Mouse (Mus musculus) kidney, adult 18-20 months (tissue): ENCODE measurements around the gene Ostm1.

Source experiments
- DNase-seq: peaks from one replicate; pipeline ENCODE4 v3.0.0; 2021

Gene Ostm1

DNA sequence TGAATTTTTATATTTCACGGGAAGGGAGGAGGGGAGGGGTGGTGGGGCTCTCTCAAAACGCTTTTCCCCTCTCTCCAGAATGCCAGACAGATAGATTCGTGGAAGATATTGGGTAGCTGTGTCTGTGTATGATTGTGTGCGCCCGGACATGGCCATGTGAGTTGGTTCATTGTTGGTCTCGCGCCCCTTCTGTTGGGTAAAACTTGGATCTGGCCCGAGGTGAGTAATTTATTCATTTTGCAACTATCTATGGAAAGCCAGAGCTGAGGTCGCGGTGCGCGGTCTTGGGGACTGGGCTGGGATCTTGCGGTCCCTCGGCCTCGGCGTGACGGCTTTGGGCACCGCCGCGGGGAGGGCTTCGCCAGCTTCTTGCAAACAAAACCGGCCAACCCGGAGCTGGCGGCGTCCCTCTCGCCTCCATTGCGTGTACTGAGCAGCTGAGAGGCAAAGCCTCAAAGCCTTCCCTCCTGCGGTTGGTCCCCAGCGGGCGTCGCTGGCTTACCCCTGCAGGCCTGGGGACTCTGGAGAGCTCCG lies 347 bp downstream of the Ostm1 start:
- DNase-seq: no peak

DNA sequence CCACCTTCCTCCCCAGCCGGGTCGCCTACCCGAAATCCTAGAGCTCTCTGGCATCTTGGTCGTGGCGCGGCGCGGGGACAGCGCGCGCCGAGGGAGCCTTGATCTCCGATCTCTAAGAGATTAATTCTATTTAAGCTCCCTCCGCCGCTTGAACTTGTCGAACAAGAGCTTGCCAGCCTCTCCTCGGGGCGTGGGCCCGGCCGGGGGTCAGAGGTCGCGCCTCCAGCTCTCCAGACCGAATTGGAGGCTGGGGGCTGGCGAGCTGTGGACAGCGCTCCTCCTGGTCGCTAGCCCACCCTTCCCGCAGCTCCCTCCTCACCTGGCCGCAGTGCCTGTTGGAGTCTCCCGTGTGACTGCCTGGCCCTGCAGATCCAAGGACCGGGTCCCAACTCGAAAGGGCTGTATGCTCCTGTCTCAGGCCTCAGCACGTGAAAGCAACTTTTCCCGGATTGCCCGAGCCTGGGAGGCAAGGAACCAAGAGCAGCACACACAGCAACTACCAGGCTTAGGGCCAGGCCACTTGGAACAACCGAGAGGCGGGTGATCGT lies 888 bp downstream of the Ostm1 start:
- DNase-seq: no peak

DNA sequence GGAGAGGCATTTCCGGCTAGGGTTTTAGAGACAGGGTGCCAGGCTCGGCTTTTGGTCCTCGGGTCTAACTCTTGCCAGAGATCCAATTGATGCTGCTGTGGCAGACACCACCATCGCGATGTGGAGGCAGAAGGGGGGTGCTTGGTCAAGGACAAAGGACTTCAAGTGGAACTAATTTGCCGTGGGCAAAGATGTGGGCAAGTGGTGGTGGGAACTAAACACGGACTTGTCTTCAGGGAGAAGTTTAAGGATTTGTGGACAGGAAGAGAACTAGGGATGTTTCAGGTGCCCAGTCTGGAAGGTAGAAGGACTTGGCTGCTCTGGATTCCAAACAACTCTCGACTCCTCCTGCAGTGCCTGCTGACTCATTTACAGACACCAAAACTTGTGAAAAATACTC lies 1.5 kb downstream of the Ostm1 start:
- no peak for DNase-seq

DNA sequence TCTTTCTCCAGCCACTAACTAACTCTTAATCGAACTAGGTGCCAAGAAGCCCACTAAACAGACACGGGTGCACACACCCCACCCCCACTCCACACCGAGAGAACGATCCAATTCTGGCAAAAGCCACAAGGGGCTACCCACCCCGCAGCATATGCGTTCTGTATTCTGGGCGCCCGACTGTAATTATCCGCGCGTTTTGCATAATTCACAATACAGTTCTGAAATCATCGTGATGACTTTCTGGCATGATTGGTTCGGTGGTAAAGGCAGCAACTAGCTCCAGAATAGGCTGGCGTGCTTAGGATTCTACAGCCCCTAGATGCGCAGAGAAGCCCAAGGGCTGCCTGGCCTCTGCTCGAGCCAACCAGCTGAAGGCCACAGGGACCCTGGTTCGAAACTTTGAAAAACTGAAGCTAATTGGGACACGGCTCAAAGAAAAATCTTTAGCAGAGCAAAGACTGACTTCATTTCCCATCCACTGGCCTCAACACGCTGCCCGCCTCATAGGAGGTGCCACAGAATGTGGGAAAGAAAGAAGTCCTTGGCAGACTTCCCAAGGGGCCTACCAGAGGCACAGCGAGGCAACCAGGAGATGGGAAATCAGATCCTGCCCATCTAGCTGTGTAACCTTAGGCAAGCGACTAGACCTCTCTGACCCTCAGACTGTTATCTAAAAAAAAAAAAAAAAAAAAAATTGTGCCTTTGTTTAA lies 2.1 kb downstream of the Ostm1 start:
- DNase-seq: no peak

DNA sequence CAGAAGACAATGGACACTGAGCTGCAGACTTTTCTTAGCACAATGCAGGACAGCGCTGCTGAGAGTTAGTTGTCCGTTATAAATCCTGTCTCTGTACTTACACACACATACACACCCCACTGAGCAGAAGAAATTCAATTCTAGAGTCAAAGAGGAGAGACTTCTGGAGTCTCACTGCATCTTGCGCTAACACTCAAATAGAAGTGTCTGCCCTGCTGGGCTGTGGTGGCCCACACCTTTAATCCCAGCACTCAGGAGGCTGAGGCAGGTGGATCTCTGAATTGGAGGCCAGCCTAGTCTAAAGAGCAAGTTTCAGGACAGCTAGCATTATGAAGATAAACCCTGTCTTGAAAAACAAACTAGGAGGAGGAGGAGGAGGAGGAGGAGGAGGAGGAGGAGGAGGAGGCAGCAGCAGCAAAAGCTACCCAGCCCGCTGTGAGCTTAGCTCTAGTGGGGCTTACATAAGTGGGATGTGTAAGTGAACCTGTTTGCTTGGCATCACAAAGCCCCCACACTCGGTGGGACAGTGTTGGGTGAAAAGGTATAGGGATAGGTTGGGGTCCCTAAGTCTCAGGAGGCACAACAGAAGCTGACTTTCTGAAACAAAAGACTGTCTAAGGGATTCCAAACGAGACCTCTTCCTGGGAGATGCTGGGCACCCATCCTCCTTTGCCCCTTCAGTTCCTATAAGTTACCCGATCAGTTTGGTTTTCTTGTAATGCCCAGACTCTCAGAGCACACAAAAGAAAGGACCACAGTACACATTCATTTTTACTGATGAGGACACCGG lies 4.5 kb downstream of the Ostm1 start:
- no peak for DNase-seq

DNA sequence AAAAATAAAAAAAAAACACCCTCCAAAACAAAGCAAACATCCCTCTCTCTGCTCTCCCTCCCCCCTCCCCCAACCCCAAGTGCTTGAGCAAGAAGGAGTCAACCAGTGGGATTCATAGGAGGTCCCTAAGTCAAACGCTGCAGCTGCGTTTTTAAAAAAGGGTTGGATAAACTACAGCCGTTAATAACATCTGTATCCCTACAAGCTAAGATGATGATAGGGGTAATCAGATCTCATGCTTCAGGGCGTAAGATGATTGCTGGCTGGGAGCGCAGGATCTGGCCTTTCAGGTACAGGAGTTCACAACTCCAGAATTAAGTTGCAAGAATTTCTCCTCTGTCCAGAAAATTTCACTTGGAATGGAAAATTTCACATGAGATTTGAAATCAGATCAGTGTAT lies 5.9 kb downstream of the Ostm1 start:
- DNase-seq: no peak

DNA sequence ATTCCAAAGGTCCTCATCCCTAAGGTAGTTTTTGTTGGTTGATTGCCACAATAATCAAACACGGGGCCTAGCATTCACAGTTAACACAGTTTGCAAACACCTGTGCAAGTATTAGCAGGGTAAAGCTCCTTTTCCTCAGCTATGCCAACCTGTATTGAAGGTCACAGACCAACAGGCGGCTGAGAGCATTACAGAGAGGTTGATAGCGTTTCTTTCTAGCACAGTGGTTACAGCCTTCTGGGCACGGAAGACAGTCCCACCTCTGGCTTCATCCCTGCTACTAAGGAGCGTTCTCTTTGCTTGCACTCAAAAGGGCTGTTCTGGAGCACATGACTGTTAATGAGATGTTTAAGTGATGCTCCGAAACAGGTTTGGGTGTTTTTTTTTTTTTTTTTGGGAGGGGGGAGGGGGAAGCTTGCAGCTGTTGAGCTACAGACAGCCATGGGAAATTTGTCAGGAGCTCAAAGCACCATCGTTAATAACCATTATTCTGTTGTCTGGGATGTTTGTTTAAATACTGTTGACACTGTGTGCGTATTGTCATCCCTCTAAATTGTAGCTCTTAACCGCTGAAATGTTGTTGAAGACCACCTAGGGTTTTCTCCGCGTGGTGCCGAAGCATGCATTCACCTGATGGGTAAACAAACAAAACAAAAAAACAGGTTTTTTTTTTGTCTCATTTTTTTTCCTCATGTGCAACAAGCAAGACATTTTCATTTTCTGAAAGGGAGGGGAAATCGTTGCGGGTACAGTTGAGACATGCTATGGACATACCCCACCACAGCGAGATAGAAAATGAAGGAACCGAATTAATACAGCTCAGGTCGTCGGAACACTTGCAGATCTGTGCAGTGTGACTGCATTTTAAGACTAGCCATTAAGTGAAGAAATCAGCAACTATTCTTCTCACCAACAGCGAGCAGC lies 6.9 kb downstream of the Ostm1 start:
- DNase-seq: no peak

DNA sequence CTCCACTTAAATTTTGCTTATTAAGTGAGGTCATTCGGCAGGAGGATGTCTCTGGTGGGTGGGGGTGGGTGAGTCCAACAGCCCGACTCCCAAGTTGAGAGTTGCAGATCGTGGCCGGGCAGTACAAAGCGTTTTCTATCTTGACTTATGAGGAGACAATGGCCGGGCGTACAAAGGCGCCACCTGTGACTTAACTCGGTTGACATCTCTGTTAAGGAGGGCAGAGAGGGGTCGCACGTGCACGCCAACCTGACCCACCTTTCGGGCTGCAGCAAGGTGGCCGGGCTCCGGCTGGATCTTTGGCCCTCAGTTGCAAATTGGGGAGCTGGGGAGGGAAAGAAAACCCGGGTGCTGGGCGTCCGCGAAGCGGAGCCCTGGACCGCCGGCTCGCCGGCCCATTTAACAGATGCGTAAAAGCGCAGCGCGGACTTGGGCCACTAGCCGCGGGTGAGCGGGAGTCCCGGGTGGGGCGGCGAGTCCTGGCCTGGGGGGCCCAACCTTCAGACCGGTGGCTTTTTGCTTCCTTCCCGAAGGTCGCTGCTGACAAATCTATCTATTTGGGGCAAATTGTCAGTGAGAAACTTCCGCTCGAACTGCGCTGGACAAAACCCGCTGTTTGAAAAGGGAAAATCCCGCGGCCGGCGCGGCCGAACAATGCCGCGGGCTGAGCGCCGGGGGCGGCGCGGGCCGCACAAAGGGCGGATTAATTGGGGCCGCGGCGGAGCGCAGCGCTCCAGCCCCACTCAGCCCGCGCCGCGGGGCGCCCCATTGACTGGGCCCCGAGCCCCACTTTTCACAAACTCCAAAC lies 7.8 kb downstream of the Ostm1 start:
- no peak for DNase-seq

DNA sequence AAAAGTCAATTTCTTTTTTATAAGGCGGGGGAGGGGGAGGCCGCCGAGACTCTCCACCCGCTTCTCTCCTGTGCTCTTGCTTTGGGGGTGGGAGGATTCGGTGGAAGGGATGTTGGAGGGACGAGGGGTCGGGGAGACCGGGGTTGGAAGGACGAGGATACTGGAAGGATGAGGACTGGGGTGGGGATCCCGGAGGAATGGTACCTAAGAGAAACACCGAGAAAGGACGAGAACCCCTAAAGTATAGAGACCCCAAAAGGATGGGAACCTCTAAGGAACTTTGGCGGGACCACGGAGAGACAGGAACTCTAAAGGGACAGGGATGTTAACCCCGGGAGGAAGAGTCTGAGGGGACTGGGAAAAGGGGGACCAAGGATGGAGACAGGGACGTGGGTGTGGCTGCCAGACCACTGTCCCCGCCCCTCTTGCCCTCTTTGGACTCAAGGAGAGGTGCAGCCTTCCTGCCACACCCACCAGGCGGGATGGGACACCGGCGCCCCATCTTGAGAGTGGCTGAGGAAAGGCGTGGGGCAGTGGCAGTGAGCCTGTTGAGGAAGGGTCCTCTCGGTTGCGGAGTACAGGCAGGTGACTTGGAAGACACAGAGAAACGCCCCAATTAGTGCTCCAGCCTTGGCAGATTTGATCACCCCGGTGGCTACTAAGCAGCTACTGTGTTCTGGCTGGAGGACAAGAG lies 8.5 kb downstream of the Ostm1 start:
- no peak for DNase-seq

DNA sequence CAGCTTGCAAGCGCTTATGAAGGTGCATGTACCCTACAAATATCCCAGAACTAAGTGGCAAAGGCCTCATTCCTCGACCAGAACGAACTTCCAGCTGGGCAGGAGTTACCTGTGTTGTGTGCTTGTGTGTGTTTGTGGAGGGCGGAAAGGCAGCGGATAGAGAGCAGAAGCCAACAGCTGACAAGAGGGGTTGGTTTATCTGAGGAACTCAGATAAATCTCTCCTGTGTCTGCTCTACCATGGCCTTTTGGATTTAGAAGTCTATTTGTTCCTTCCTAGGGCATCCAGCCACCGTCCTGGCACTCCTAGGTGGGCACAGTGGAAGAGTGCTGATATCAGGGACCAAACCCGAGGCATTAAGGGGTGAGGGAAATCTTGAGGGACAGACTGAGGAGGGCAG lies 9.6 kb downstream of the Ostm1 start:
- DNase-seq: no peak

DNA sequence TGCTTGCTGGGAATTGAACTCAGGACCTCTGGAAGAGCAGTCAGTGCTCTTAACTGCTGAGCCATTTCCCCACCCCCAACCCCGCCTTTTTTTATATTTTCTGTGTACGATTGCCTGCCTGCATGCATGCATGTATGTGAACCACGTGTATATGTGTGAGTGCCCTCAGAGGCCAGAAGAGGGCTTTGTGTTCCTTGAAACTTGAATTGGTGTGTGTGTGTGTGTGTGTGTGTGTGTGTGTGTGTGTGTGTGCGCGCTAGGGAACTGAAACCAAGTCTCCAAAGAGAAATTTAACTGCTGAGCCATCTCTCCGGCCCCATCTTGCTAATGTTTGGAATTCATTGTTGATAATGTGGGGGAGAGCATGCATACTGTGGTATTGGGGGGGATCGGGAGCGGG lies 15.0 kb downstream of the Ostm1 start:
- no peak for DNase-seq

DNA sequence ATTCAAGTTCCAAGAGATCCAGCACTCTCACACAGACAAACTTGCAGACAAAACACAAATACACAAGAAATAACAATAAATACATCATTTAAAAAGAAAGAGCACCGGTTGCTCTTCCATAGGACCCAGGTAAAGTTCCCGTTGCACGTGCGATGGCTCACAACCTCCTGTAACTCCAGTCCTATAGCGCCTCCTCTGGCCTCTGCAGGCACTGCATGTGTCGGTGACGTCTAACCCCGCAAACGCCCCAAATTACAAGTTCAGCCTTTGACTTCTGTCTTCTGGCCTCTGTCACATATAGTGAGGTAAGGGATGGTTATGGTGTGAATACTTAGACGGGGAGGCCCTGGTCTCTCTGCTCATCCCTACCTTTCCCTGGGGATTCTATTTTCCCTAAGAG lies 17.9 kb downstream of the Ostm1 start:
- DNase-seq: no peak

DNA sequence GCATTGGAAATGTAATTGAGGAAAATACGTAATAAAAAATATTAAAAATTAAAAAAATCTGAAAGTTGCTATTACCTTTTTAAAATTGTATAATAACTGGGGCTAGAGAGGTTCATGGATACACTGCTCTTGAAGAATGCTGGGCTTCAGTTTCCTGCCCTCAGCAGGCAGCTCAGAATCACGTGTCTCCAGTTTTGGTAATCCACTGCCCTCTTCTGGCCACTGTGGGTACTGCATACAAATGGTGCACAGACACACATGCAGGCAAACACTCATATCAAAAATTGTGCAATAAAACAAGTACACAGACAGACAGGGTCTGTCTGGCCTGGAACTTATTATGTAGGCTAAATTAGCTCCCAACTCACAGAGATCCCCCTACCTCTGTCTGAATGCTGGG lies 21.3 kb downstream of the Ostm1 start:
- no peak for DNase-seq

DNA sequence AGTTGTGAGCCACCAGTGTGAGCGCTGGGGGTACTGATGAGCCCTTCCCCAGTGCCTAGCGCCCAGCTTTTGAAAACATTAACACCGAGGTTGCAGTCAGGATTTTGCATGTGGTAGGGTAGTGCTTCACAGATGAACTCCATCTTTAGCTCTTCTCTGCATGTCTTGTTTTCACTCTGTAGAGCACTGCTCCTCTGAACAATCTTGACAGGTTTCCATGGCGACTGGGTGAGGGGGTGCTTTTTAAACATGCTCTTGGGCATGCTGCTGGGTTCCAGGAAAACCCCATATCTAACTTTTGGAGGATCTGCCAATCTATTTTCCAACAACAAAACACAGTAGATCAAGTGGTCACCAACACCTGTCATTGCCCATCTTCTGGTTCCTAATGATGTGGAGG lies 23.1 kb downstream of the Ostm1 start:
- no peak for DNase-seq

DNA sequence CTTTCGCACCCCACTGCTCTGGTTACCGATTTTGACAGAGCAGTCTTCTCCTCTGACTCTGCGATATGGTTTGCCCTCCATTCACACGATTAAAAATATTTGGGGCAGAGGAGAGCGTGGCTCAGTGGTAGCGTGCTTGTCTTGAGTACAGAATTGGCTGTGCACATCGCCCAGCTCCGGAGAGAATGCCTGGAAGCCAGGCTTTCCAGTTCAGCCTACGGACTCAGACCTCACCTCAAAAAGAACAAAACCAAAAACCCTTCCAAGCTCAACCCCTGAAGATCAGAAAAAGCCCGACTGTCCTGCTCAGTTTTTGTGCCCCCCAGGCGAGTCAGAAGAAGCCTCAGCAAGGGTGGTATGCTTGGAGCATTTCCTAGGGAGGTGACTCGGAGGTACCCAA lies 29.5 kb downstream of the Ostm1 start:
- DNase-seq: no peak

DNA sequence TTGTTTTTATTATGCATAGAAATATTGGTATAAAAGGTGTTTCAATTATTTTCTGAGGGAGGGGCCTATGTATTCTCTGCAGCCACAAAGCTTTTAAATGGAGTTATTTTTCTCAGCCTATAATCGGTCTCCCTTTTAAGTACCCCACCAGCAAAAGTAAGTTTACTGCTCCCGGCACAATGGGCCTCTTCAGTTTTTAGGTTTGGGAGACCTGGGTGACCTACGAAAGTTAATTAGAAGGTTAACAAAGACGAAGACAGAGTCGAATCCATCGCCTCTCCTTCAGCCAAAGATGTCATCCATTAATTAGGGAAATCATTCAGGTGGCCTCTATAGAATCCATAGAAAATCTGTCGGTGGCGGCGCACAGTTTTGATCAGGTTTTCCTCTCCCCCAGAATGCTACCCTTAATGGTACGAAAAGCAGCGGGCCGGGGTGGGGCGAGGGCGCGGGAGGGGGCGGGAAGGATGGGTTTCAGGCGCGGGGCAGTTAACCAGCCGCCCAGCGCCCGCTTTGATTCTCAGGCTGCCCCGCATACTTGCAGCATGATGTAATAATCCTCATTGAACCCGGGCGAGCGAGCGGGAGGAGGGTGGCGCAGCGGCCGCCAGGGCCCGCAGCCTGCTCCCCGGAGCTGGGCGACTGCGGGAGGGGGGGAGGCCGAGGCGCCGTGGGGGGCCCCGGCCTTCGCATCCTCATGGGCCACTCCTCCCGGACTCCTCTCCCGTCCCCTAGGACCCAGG lies 30.2 kb downstream of the Ostm1 start:
- peak; percentile 11 for DNase-seq

DNA sequence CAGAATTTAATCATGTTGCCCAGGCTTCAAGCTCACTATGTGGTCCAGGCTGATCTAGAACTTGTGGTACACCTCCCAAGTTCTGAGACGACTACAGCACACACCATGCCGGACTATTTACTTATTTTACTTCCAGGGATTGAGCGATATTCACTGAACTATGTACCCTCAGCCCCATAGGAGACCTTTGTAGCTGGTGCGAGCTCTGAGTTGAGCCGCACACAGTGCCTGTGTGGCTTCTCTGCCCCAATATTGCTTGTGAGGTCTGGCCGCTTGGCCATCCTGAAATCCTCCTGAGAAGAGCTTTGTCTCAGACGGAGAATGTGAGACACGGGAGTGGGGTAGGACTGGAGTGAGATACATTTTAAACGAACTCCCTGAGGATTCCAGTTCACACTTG lies 31.1 kb downstream of the Ostm1 start:
- no peak for DNase-seq

DNA sequence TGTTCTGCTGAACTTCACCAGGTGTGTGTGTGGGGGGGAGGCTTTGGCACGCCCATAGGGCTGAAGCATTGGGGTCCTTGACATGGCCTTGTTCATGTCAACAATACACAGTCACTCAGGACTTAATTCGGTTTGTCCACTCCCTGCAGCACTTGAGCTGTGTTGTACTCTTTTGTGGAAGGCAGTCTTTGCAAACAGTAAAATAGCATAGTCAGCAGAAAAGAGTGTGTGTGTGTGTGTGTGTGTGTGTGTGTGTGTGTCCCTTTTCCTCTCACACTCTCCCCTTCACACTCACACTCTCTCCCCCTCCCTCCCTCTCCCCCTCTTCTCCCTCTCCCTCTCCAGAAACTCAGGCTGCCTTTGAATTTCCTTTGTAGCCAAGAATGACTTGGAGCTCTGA lies 34.7 kb downstream of the Ostm1 start:
- DNase-seq: no peak

DNA sequence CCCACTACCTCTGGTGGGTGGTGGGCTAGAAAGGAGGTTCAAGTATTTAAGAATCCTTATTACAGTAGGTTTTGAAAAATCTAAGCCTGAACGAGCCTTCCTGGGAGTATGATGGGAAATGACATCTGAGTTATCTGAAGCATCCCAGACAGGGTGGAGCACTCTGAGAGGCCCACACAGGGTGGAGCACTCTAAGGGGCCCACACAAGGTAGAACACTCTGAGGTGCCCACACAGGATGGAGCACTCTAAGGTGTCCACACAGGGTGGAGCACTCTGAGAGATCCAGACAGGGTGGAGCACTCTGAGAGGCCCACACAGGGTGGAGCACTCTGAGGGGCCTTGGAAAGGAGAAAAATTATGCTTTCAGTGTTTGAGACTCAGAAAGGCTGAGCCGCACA lies 42.3 kb downstream of the Ostm1 start:
- DNase-seq: no peak

DNA sequence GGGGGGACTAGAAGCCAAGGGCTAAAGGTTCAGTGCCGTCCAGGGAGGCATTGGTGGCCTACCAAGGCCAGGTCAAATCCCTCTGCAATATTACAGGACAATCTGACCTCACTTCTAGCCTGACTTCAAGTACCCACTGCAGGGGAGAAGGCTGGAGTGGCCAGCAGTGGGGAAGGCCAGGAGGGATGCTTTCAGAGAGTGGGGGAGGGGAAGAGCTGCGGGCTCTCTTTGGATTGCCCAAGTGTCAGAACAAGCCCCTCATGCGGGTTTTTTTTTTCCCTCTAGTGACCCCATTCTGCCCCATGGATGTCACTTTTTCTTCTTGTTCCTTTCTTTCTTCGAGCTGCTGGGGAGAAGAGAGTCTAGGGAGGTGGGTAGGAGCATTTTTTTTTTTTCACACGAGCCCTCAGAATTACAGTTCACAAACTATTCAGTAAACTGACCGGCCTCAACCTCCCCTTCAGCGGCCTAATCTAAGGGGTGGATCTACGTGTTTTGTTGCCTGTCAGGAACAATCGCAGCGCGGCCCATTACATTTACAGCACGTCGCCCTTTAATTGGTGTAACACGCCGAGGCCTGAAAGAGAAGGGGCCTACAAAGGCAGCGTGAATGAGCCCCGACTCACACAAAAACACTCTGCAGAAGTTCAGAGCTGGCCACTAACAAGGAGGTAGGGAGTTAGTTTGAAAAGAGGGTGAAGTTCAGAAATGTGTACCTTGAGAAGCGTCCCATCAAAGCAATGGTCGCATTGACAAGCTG lies 47.2 kb downstream of the Ostm1 start:
- DNase-seq: no peak
